Mouse (Mus musculus): Measurements from ENCODE around the gene Pnkp.
"Not testable (repeated sequence)": the region's sequence is repeated elsewhere in the genome, so short reads cannot be mapped to it uniquely, and the experiment has no call there.

Pnkp gene

GRCm38 (mm10) chr7:44870614-44871013 is 13.7 kb downstream of the Pnkp start:
- DNase-seq = no peak

- DNase-seq = no peak
Measured at GRCm38 (mm10) chr7:44871181-44871580, 14.2 kb downstream of the Pnkp start.

GRCm38 (mm10) chr7:44871774-44872173 is 14.8 kb downstream of the Pnkp start:
- DNase-seq = not testable (repeated sequence)

- DNase-seq = no peak
Measured at GRCm38 (mm10) chr7:44877833-44878232, 20.9 kb downstream of the Pnkp start.

GRCm38 (mm10) chr7:44883036-44883435 is 26.1 kb downstream of the Pnkp start:
- no peak for DNase-seq

GRCm38 (mm10) chr7:44884637-44885036 is 27.7 kb downstream of the Pnkp start:
- DNase-seq = no peak

- DNase-seq = no peak
Measured at GRCm38 (mm10) chr7:44886964-44887363, 30.0 kb downstream of the Pnkp start.

- no peak for DNase-seq
Measured at GRCm38 (mm10) chr7:44888256-44889105, 31.5 kb downstream of the Pnkp start.

GRCm38 (mm10) chr7:44890180-44890579 is 33.2 kb downstream of the Pnkp start:
- no peak for DNase-seq

- DNase-seq = no peak
Measured at GRCm38 (mm10) chr7:44890737-44891136, 33.8 kb downstream of the Pnkp start.

GRCm38 (mm10) chr7:44891611-44892010 is 34.7 kb downstream of the Pnkp start:
- no peak for DNase-seq

- peak; percentile 94 to 95 for DNase-seq
Measured at GRCm38 (mm10) chr7:44892276-44892921, 35.5 kb downstream of the Pnkp start, which contains the start of gene Med25. TSS of gene Med25 (minus strand) at chr7:44892712.

- no peak for DNase-seq
Measured at GRCm38 (mm10) chr7:44893197-44893596, 36.3 kb downstream of the Pnkp start.

- DNase-seq = no peak
Measured at GRCm38 (mm10) chr7:44894175-44894574, 37.2 kb downstream of the Pnkp start.

- DNase-seq = no peak
Measured at GRCm38 (mm10) chr7:44895206-44895592, 38.3 kb downstream of the Pnkp start.

- peak; percentile 91 to 93 for DNase-seq
Measured at GRCm38 (mm10) chr7:44895593-44896434, 38.9 kb downstream of the Pnkp start, which contains the start of gene Fuz. TSS of gene Fuz (plus strand) at chr7:44896079.

- DNase-seq = no peak
Measured at GRCm38 (mm10) chr7:44896499-44896898, 39.6 kb downstream of the Pnkp start.

GRCm38 (mm10) chr7:44898607-44899006 is 41.7 kb downstream of the Pnkp start:
- peak; percentile 57 to 59 for DNase-seq

GRCm38 (mm10) chr7:44900632-44901031 is 43.7 kb downstream of the Pnkp start:
- peak in 1 of 2 experiments; percentile 28 for DNase-seq

- peak in 1 of 2 experiments; percentile 30 for DNase-seq
Measured at GRCm38 (mm10) chr7:44901230-44901722, 44.3 kb downstream of the Pnkp start.

GRCm38 (mm10) chr7:44905430-44905829 is 48.5 kb downstream of the Pnkp start:
- no peak for DNase-seq

GRCm38 (mm10) chr7:44908706-44909476 is 52.0 kb downstream of the Pnkp start:
- no peak for DNase-seq

All from kidney, adult 8-10 months (tissue).